Mouse (Mus musculus) kidney, postnatal 36 days (tissue): ENCODE measurements around the gene Capg.
A peak's percentile ranks its signal among the peaks of the same experiment; 100 is the strongest.

Experiments
- DNase-seq, 2 experiments: peaks; one replicate each; pipeline ENCODE4 v3.0.0; 2021 to 2022; ENCODE audit warnings: mixed read lengths in 2 of 2

Capg gene

GRCm38 (mm10) chr6:72533555-72533954, 10.6 kb upstream of the Capg start:
- DNase-seq: peak in 1 of 2 experiments; percentile 38

DNA sequence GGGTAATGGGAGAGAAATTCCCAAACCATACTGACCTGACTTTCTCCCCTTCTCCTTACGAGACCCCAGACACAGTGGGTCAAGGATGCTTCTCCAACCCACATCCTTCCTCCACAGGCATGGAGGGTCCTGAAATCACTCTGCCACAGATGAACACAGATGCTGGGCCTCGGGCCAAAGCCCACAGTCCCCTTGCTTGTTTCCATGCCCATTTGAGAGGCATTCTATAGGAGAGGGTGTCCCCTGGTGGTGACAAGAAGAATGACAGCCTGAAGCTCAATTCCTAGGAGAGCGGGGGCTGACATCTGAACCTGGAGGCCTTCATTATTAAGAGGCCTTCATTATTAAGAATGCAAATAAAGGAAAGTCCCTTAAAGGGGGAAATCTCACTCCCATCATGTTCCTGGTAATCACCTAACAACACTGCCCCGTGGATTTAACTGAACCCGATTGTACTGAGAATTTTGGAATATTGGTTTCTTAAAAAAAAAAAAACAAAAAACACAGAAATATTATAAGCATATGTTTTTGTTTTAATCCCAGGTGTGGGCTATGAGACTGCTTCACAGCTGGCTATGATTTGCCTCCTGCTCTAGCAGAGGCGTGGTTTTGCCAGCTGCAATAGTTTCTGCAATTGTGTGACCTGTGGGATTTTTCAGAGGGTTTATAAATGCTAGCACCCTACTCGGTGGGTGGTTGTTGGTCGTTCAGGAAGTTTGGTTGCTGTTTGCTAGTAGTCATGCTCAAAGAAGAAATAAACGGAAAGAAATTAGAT, 10.0 kb upstream of the Capg start:
- peak; percentile 55 to 79 for DNase-seq

GRCm38 (mm10) chr6:72535165-72535564, 9.0 kb upstream of the Capg start:
- DNase-seq: peak; percentile 84 to 93

GRCm38 (mm10) chr6:72537998-72538500, 6.1 kb upstream of the Capg start:
- DNase-seq: no peak

- peak; percentile 89 to 94 for DNase-seq
These were observed 5.6 kb upstream of the Capg start for GRCm38 (mm10) chr6:72538562-72539031.

- peak; percentile 58 to 70 for DNase-seq
These were observed 833 bp upstream of the Capg start for GRCm38 (mm10) chr6:72543265-72543850.

GRCm38 (mm10) chr6:72545377-72545776, 1.2 kb downstream of the Capg start:
- DNase-seq: no peak

GRCm38 (mm10) chr6:72547121-72547520, 2.9 kb downstream of the Capg start:
- no peak for DNase-seq

- no peak for DNase-seq
These were observed 3.7 kb downstream of the Capg start for GRCm38 (mm10) chr6:72547862-72548261.

DNA sequence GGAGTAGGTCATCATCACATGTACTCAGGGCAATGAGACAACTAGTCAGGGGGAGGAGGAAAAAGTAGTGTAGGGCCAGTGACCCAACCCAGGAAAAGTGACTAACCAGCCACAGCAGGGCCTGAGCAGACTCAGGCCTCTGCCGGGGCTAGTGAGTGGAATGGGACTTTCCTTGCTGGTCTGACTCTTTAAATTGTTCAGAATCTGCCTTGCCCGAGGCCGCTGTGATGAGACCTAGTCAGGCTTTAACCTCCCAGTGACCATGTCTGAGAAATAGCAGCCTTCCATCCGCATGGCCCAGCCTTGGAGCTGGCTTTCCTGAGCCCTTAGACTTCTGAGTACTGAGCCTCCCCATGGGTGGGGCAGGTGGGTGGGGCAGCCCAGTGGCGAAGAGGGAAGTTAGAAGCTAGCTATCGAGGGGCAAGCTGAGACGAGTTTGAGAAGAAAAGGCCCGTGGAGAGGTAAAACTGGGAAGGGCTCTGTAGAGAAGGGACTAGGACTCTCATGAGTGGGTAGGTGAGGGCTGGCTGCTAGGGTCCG, 4.9 kb downstream of the Capg start:
- peak in 1 of 2 experiments; percentile 42 for DNase-seq

DNA sequence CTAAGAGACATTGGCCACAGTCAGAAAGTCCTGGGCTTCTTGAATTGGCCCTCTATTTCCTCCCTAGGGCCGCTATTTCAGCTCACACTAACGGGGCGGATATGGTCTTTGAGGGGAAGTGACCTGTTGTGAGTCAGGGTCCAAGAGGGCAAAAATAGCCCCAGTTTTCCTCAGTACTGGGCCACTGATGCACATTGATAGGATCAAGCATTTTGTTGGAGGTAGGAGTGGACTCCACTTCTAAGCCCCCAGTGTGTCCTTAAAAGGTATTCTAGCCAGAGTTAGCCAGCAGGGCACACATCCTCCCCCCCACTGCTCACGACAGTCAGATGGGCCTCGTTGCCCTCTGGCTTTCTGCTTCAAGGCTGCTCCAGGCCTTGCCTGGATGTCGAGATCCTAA, 5.8 kb downstream of the Capg start:
- no peak for DNase-seq

DNA sequence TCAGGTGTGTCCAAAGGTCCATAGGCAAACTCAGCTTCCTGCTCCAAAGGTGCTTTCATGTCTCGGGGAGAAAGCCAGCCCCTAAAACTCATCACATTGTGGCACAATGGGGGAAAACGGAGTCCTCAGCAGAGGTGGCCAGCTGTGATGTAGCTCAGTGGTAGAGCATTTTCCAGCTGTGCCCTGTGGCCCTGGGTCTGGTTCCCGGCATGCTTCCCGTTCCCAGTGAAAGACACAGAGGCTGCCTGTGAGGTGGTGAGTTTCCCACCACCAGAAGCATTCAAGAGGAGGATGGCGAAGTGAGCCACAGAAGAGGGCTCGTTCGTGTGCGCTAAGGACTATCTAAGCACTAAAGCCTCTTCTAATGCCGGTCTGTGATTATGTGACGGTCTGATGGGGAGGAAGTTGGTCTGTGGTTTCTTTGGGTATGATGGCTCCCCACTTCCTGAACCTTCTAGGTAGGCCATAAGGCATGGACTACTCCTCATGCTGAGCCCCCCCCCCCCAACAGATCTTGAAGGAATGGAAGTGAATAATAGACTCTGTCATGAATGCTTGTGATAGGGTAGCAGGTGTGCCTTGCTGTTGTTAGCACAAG, 6.4 kb downstream of the Capg start:
- DNase-seq: no peak

- DNase-seq: peak; percentile 74 to 75
These were observed 8.2 kb downstream of the Capg start for GRCm38 (mm10) chr6:72552171-72553078.

- DNase-seq: no peak
These were observed 8.9 kb downstream of the Capg start for GRCm38 (mm10) chr6:72553079-72553412.

DNA sequence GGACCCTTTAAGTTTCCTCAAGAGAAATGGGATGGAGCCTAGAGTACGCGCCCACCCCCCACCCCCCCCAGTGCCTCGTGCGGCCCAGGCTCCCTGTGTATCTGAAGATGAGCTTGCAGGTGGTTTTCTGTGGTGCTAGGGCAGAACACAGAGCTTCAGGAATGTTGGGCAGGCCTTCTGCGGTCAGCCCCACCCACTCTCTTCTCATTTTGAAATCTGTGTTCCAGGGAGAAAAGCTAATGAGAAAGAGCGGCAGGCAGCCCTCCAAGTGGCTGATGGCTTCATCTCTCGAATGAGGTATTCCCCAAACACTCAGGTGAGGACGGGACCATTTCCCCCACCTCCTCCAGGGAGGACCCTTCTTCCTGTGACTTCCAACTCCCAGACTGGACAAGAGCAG, 16.6 kb downstream of the Capg start:
- no peak for DNase-seq

DNA sequence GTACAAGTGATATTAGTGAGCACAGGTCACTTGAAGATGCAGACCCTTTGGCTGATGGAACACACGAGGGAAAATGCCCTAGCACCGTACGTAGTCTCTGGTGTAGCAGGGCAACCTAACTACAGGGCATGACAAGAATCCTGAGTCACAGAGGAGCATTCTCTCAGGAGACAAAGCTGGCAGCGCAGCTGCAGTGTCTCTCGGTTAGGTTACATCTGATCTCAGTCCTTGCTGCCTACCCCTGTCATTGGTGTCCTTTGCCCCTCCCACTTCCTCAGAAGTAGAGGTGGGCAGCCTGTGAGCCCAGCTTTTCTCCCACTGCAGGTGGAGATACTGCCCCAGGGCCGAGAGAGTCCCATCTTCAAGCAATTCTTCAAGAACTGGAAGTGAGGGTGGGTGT, 18.3 kb downstream of the Capg start:
- DNase-seq: no peak

DNA sequence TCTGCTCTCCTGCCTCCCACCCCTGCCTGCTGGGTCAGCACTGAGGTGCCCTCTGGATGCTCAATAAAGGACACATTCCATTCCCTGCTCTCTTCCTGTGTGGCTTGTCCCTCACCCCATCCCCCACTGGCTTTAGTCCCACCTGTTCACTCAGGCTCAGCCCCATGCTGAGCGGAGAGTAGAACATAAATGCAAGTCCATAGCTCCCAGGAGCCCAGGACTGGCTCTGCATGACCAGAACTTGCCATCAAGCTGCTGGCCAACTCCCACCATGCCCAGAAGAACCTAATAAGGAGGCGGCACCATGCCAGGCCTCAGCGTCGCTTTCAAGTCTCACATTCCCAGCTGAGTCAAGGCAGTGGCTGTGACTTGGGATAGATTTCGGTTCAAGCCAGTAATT, 18.7 kb downstream of the Capg start:
- DNase-seq: peak; percentile 56

DNA sequence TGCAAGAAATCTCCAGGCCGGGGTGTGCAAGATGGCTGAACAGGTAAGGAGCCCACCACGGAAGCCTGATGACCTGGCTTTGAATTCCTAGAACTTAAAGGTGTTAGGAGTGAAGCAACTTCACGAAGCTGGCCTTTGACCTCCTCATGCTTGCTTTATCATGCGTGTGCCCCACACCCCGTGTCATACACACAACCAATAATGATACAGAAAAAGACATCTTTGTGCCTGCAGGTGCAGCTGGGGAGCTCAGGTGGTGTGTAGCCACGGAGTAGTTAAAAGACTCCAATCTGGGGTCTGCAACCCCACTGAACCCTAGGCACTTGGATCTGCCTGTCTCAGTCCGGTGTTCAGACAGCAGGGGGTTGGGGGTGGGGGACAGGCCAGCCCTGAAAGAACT, 21.3 kb downstream of the Capg start:
- no peak for DNase-seq

GRCm38 (mm10) chr6:72566044-72566443, 21.9 kb downstream of the Capg start:
- DNase-seq: peak; percentile 90 to 95

DNA sequence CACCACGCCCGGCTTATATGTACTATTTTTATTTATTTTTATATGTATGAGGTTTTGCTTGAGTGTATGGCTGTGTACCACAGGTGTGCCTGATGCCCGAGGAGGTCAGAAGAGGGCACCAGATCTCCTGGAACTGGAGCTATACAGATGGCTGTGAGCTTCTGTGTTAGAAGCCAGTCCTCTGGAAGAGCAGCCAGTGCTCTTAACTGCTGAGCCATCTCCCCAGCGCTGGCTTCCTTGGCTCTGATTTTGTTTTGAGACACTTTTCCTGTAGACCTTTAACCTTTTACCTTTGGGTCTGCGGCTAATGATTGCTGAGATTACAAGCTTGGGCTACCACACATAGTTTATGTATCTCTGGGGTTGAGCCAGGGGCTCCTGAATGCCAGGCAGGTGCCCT, 23.3 kb downstream of the Capg start:
- peak; percentile 69 to 77 for DNase-seq

DNA sequence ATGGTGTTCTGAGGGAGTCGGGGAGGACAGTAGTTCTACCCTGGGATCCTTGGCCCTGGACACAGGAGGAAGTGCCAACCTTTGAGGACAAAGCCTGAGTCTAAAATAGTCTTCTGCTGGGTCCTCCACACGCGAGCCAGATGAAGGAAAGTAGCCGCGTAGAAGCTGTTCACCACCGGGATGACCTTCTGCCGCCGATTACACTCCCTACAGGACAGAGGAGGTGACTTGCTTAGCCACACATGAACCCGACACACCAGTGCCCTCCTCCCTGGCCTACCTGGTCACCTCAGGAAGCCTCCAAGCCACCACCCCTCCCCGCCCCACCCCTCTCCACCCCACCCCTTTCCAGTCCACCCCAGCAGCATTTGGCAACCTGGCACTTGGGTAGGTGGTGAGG, 24.5 kb downstream of the Capg start:
- no peak for DNase-seq

GRCm38 (mm10) chr6:72570644-72571397, 26.6 kb downstream of the Capg start:
- no peak for DNase-seq
